Mouse (Mus musculus): ENCODE measurements around the gene Mylk.

Mylk gene

GRCm38 (mm10) chr16:34902761-34903160, 157.8 kb downstream of the Mylk start:
- DNase-seq (ENCODE audit: low spot score): no peak

- no peak for DNase-seq (ENCODE audit: low spot score)
Measured at GRCm38 (mm10) chr16:34904876-34905275, 159.9 kb downstream of the Mylk start.

GRCm38 (mm10) chr16:34909437-34909836, 164.4 kb downstream of the Mylk start:
- DNase-seq (ENCODE audit: low spot score): no peak

GRCm38 (mm10) chr16:34917373-34917900, 172.4 kb downstream of the Mylk start:
- no peak for DNase-seq (ENCODE audit: low spot score)

GRCm38 (mm10) chr16:34920182-34920581, 175.2 kb downstream of the Mylk start:
- DNase-seq (ENCODE audit: low spot score): no peak

- no peak for DNase-seq (ENCODE audit: low spot score)
Measured at GRCm38 (mm10) chr16:34920868-34921267, 175.9 kb downstream of the Mylk start.

GRCm38 (mm10) chr16:34921319-34921718, 176.3 kb downstream of the Mylk start:
- DNase-seq (ENCODE audit: low spot score): no peak

- DNase-seq (ENCODE audit: low spot score): no peak
Measured at GRCm38 (mm10) chr16:34923630-34924029, 178.6 kb downstream of the Mylk start.

GRCm38 (mm10) chr16:34924324-34924723, 179.3 kb downstream of the Mylk start:
- DNase-seq (ENCODE audit: low spot score): no peak

GRCm38 (mm10) chr16:34924937-34925618, 180.1 kb downstream of the Mylk start:
- DNase-seq (ENCODE audit: low spot score): no peak

GRCm38 (mm10) chr16:34926531-34927435, 181.8 kb downstream of the Mylk start:
- DNase-seq (ENCODE audit: low spot score): no peak

GRCm38 (mm10) chr16:34929686-34930085, 184.7 kb downstream of the Mylk start:
- DNase-seq (ENCODE audit: low spot score): no peak

GRCm38 (mm10) chr16:34930110-34930509, 185.1 kb downstream of the Mylk start:
- DNase-seq (ENCODE audit: low spot score): no peak

GRCm38 (mm10) chr16:34931306-34931705, 186.3 kb downstream of the Mylk start:
- DNase-seq (ENCODE audit: low spot score): peak; percentile 55

- DNase-seq (ENCODE audit: low spot score): no peak
Measured at GRCm38 (mm10) chr16:34933173-34933572, 188.2 kb downstream of the Mylk start.

- DNase-seq (ENCODE audit: low spot score): no peak
Measured at GRCm38 (mm10) chr16:34934486-34934885, 189.5 kb downstream of the Mylk start.

GRCm38 (mm10) chr16:34935514-34936338, 190.7 kb downstream of the Mylk start:
- no peak for DNase-seq (ENCODE audit: low spot score)

- DNase-seq (ENCODE audit: low spot score): peak; percentile 78
Measured at GRCm38 (mm10) chr16:34936339-34936810, 191.4 kb downstream of the Mylk start.

GRCm38 (mm10) chr16:34937611-34938010, 192.6 kb downstream of the Mylk start:
- DNase-seq (ENCODE audit: low spot score): peak; percentile 55

- peak; percentile 38 for DNase-seq (ENCODE audit: low spot score)
Measured at GRCm38 (mm10) chr16:34938248-34938647, 193.2 kb downstream of the Mylk start.

GRCm38 (mm10) chr16:34939951-34940350, 194.9 kb downstream of the Mylk start:
- no peak for DNase-seq (ENCODE audit: low spot score)

GRCm38 (mm10) chr16:34940363-34940762, 195.4 kb downstream of the Mylk start:
- no peak for DNase-seq (ENCODE audit: low spot score)

Measured in yolk sac, embryonic 10.5 days (tissue).